Mouse (Mus musculus) G1E (cell line): ENCODE results near the gene Tcf21. TPM values are rescaled to one million over a fixed set of nuclear protein-coding genes. Genes with fewer than 3 reads are reported as not detected.

ENCODE experiments used
- ATAC-seq: 2 replicates; pipeline ENCODE4 v1.8.0; 2016; ENCODE audit warnings: mild to moderate bottlenecking; ENCODE audit not compliant: insufficient number of reproducible peaks, poor library complexity, low FRiP score, severe bottlenecking; ENCODE audit errors: extremely low read depth
- DNase-seq: peaks from one replicate; pipeline ENCODE4 v3.0.0; 2012; ENCODE audit warnings: low spot score
- H3K27me3 ChIP-seq: 2 replicates; pipeline ENCODE4 v1.6.1; 2012; ENCODE audit warnings: mild to moderate bottlenecking, low read length, inconsistent platforms; ENCODE audit not compliant: insufficient read depth
- H3K36me3 ChIP-seq: replicated peaks from 2 replicates; pipeline ENCODE3; 2012; ENCODE audit warnings: mild to moderate bottlenecking, inconsistent platforms
- H3K4me1 ChIP-seq: 2 replicates; pipeline ENCODE4 v1.6.1; 2012; ENCODE audit warnings: low read depth, low read length, inconsistent platforms, mixed read lengths; ENCODE audit not compliant: insufficient read depth
- H3K4me3 ChIP-seq: 2 replicates; pipeline ENCODE4 v1.5.1; 2012; ENCODE audit warnings: low read depth, mild to moderate bottlenecking, inconsistent platforms, low read length, moderate library complexity, mixed read lengths
- H3K9me3 ChIP-seq: replicated peaks from 2 replicates; pipeline ENCODE4 v1.6.1; 2012; ENCODE audit warnings: inconsistent platforms
- CTCF ChIP-seq: IDR thresholded peaks from 2 replicates; pipeline ENCODE4 v1.5.1; 2012; ENCODE audit warnings: low read depth, low read length, inconsistent platforms, mixed read lengths
- GATA1 ChIP-seq: IDR thresholded peaks from 2 replicates; pipeline ENCODE4 v1.6.1; 2012; ENCODE audit warnings: borderline replicate concordance, low read length, inconsistent platforms, mixed read lengths
- GATA2 ChIP-seq: IDR thresholded peaks from 2 replicates; pipeline ENCODE4 v1.6.1; 2012; ENCODE audit warnings: low read depth, low read length, inconsistent platforms, borderline replicate concordance
- POLR2AphosphoS5 ChIP-seq: IDR thresholded peaks from 2 replicates; pipeline ENCODE4 v1.6.1; 2012; ENCODE audit warnings: low read depth, low read length, inconsistent platforms; ENCODE audit not compliant: insufficient replicate concordance
- TAL1 ChIP-seq: conservative IDR thresholded peaks from 2 replicates; pipeline ENCODE4 v1.6.1; 2012; ENCODE audit warnings: low read depth, low read length, inconsistent platforms, mixed read lengths
- polyA plus RNA-seq: library from polyadenylated mRNA; stranded (reverse); fragments of >175 nt; gene quantifications from 2 replicates; pipeline ENCODE4 v1.2.3, GENCODE M21; 2012
- total RNA-seq, 2 experiments: library from RNA; stranded (forward) in 1 of 2; stranded (reverse) in 1 of 2; fragments of 200-1000 nt in 1 of 2; fragments of >200 nt in 1 of 2; fragmentation: Nextera tagmentation in 1 of 2; gene quantifications; 2 replicates each; pipeline ENCODE4 v1.2.3; 2014 to 2017

Gene Tcf21
- total RNA-seq (2014; fragmentation: Nextera tagmentation) (not detected in 2 replicates), total RNA-seq (2017) (0.29 TPM in 1 of 2 replicates, not detected in the other), polyA plus RNA-seq (not detected in 2 replicates)

- H3K4me1 ChIP-seq, result no peaks in the 10 kb centered on the region
- H3K36me3 ChIP-seq, result no peaks in the 10 kb centered on the region
- no peak for DNase-seq
- no peaks in the 10 kb centered on the region for H3K9me3 ChIP-seq
- peaks cover 33% of the 10 kb centered on the region for H3K27me3 ChIP-seq
- no peak within 1 kb of the TSS for H3K4me3 ChIP-seq
- TF ChIP-seq POLR2AphosphoS5 (no peak), GATA2 (no peak), TAL1 (no peak), GATA1 (no peak), CTCF (no peak)
- ATAC-seq, result no peak
These were observed at the start of gene Tcf21 for GRCm38 (mm10) chr10:22819871-22820590. Gene Tcf21 (minus strand): TSS chr10:22820174.

DNA sequence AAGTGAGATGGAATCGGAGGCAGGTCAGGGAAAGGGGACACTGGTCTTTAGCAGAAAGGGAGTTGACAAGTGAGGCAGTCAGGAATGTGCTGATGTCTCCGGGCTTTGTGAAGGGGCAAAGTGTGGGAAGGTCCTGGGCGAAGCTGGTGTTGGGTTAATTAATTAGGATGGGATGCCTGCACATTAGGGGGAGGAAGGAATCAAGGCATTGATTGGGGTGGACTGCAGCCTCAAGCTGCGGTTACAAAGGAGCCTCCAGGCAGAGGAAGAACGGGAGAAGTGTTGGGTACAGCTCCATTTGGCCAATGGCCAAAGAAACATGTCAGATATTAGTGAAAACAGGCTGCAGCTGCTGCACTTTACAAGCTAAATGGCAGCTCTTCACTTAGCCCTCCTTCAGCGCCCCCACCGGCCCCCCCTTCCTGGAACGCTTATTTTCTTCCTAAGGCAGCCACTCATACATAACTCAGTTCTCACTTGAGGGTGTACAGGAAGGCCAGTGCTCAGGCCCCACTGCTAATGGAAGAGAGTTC lies 48.5 kb upstream of the Tcf21 start:
- TF ChIP-seq POLR2AphosphoS5 (no peak), GATA2 (no peak), CTCF (no peak), GATA1 (no peak), TAL1 (no peak)
- DNase-seq, result no peak
- Histone ChIP-seq H3K36me3 (no peaks in the 10 kb centered on the region), H3K27me3 (no peaks in the 10 kb centered on the region), H3K9me3 (no peaks in the 10 kb centered on the region), H3K4me3 (no peak overlapping the region), H3K4me1 (no peaks in the 10 kb centered on the region)
- no peak for ATAC-seq

- no peak for ATAC-seq
- Histone ChIP-seq H3K4me1 (no peaks in the 10 kb centered on the region), H3K27me3 (no peaks in the 10 kb centered on the region), H3K4me3 (no peak overlapping the region), H3K9me3 (no peaks in the 10 kb centered on the region), H3K36me3 (no peaks in the 10 kb centered on the region)
- no peak for DNase-seq
- TF ChIP-seq CTCF (no peak), TAL1 (no peak), GATA1 (no peak), GATA2 (no peak), POLR2AphosphoS5 (no peak)
These were observed 47.2 kb upstream of the Tcf21 start for GRCm38 (mm10) chr10:22867210-22867609.

DNA sequence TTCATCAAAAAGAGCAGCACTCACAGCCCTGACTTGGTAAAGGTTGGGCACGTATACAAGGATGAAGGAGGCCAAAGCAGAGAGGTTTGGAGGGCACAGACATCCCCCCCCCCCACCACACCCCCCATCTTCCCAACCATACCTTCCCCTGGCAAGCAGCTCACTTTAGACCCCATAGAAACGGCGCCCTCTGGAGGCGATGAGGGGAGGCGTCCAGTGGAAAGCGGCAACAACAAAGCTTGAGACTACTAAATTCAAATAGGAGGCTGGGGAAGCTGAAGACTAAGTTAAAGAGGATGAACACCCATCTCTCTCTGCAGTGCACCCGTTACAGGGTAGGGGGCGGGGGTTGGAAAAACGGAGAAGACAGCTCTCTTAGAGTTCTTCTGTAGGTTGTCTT lies 38.1 kb upstream of the Tcf21 start:
- no peak for DNase-seq
- TF ChIP-seq POLR2AphosphoS5 (no peak), GATA2 (no peak), CTCF (no peak; the same call in 1 of the 2 replicates), TAL1 (no peak), GATA1 (no peak)
- ATAC-seq, result no peak
- Histone ChIP-seq H3K4me3 (no peak overlapping the region), H3K27me3 (peaks cover 3% of the 10 kb centered on the region; the same call in 1 of the 2 replicates), H3K36me3 (no peaks in the 10 kb centered on the region), H3K9me3 (no peaks in the 10 kb centered on the region), H3K4me1 (peaks cover 4% of the 10 kb centered on the region)

DNA sequence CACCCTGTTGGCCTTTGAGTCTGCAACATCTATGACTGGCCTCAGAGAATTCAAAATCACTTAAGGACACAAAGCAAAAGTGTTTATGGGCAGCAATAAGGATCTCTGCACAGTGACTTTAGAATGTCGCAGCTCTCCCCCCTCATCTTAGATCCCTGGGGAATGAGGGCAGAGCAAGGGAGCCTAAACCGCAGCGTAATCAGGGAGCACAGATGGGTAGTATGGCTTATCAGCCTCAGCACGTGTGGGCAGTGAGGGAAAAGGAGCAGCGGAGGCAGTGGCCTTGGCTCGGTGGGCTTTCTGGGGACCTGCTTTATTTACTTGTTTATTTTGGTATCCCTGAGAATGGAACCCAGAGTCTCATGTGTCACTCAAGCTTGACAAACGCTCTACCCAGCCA lies 34.4 kb upstream of the Tcf21 start:
- H3K4me1 ChIP-seq, result peaks cover 4% of the 10 kb centered on the region
- H3K4me3 ChIP-seq, result no peak overlapping the region
- peaks cover 3% of the 10 kb centered on the region; the same call in 1 of the 2 replicates for H3K27me3 ChIP-seq
- TF ChIP-seq CTCF (no peak), POLR2AphosphoS5 (no peak), GATA2 (no peak), GATA1 (no peak), TAL1 (no peak)
- H3K9me3 ChIP-seq, result no peaks in the 10 kb centered on the region
- DNase-seq (no peak), ATAC-seq (no peak; the same call in 1 of the 2 replicates)
- no peaks in the 10 kb centered on the region for H3K36me3 ChIP-seq

DNA sequence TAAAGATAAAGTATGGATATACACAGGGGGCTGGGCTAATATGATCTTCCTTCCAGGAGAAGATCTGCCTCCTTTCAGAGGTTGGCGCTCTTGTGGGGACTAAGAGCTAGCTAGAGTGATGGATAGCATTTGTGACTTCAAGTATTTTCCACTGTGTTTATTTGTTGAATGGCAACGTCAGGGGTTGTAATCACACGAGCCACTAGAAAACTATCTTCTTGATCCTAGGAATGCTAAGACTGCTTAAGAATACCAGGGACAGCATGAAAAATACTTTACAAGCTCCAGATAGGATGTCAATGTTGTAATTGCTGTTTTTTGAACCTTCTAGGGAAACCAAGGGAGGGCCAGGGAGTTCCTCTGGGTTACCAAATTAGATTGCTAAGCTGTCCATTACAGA lies 25.4 kb upstream of the Tcf21 start:
- H3K9me3 ChIP-seq, result no peaks in the 10 kb centered on the region
- H3K4me1 ChIP-seq, result no peaks in the 10 kb centered on the region
- H3K27me3 ChIP-seq, result peaks cover 11% of the 10 kb centered on the region
- H3K4me3 ChIP-seq, result no peak overlapping the region
- ATAC-seq (no peak), DNase-seq (no peak)
- TF ChIP-seq GATA2 (no peak), TAL1 (no peak), GATA1 (no peak), CTCF (no peak), POLR2AphosphoS5 (no peak)
- no peaks in the 10 kb centered on the region for H3K36me3 ChIP-seq
